Mouse (Mus musculus) midbrain, embryonic 10.5 days (tissue): ENCODE results near the gene Cabp1. TPM values are rescaled to one million over a fixed set of nuclear protein-coding genes. Genes with fewer than 3 reads are reported as not detected.

Source experiments
- DNase-seq: peaks from one replicate; pipeline ENCODE4 v3.0.0-alpha.2; 2017; ENCODE audit warnings: low spot score
- H3K27ac ChIP-seq: fragments of 300-500 bp; sonication (generic); replicated peaks from 2 replicates; pipeline ENCODE4 v1.5.1; 2016; ENCODE audit warnings: mild to moderate bottlenecking
- H3K27me3 ChIP-seq: fragments of 300-500 bp; sonication (generic); 2 replicates; pipeline ENCODE4 v1.6.1; 2016; ENCODE audit warnings: low read depth, mild to moderate bottlenecking; ENCODE audit not compliant: poor library complexity, severe bottlenecking
- H3K36me3 ChIP-seq: fragments of 300-500 bp; sonication (generic); 2 replicates; pipeline ENCODE4 v1.6.1; 2016; ENCODE audit warnings: mild to moderate bottlenecking, moderate library complexity
- H3K4me1 ChIP-seq: fragments of 300-500 bp; sonication (generic); 2 replicates; pipeline ENCODE4 v1.6.1; 2016
- H3K4me3 ChIP-seq: fragments of 300-500 bp; sonication (generic); 2 replicates; pipeline ENCODE4 v1.5.1; 2016; ENCODE audit warnings: mild to moderate bottlenecking, moderate library complexity
- H3K9me3 ChIP-seq: fragments of 300-500 bp; sonication (generic); replicated peaks from 2 replicates; pipeline ENCODE4 v1.6.1; 2016; ENCODE audit warnings: mild to moderate bottlenecking
- WGBS: fragments of 180-500 bp; shearing (Covaris S2); methylation state at CpG from one replicate; pipeline ENCODE4 v1.1.7; 2016; 5-methylcytosine and 5-hydroxymethylcytosine counted together
- polyA plus RNA-seq: library from polyadenylated mRNA; unstranded; fragments of >200 nt; fragmentation: Nextera tagmentation; extraction: Ambion mirVana; gene quantifications from 2 replicates; pipeline ENCODE4 v1.2.1, GENCODE M21; 2016

Cabp1 gene
- polyA plus RNA-seq, 1 experiment from 2014 or later: 1.3 TPM

DNA sequence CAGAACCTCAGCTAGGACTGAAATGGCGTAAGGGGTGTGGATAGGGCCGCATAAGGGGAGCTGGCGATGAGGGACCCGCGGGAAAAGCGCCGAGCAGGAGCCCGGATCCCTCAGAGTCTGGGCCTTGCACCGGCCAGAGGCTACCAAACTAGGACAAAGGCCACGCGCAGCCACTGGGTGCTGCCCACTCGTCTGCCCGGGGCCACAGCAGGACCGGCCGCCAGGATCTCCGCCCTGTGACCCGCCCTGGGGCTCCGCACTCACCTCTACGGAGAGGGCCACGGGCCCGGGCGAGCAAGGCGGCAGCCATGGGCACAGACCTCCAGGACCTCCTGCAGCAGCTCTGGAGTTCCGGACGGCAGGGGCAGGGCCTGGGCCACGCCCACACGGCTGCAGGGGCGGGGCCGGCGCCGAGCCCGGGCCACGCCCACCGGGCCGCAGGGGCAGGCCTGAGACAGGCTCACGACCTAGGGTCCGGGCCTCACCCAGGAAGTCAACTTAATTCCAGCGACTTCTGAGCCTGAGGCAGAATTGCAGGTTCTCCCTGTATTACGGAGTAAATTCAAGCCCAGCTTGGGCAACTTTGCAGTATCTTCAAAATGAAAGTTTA, 75.1 kb downstream of the Cabp1 start, which contains the start of gene Acads:
TSS of gene Acads (minus strand) at position 386 of the 610 bp plus-strand sequence.
- peak within 1 kb of the TSS; percentile 89 for H3K4me3 ChIP-seq
- DNase-seq: peak; percentile 88
- H3K27me3 ChIP-seq: no peaks in the 10 kb centered on the region
- H3K36me3 ChIP-seq: peaks cover 58% of the 10 kb centered on the region
- peak within 1 kb of the TSS; percentile 93 for H3K27ac ChIP-seq
- under 1% methylated on average over 39 of the region's 39 CpGs for WGBS
- no peaks in the 10 kb centered on the region for H3K9me3 ChIP-seq
- H3K4me1 ChIP-seq: peaks cover 14% of the 10 kb centered on the region

Other genes with a start within 250 kb of the Cabp1 start
- gene Hnf1a, start 223.3 kb downstream of the Cabp1 start, polyA plus RNA-seq: 0.06 TPM in 1 of 2 replicates, not detected in the other
- gene Sppl3, start 183.2 kb downstream of the Cabp1 start, polyA plus RNA-seq: 11.5 and 12.0 TPM in 2 replicates
- gene Gm10401, start 96.1 kb downstream of the Cabp1 start, polyA plus RNA-seq: 23.5 and 25.4 TPM in 2 replicates
- gene Acads, start 75.0 kb downstream of the Cabp1 start, polyA plus RNA-seq: 60.0 and 65.2 TPM in 2 replicates
- 66.7 and 68.7 TPM in 2 replicates for gene Unc119b, start 59.4 kb downstream of the Cabp1 start, polyA plus RNA-seq
- gene Mlec, start 36.2 kb downstream of the Cabp1 start, polyA plus RNA-seq: 56.5 and 69.5 TPM in 2 replicates
- gene Pop5, start 41.5 kb upstream of the Cabp1 start, polyA plus RNA-seq: 104 and 113 TPM in 2 replicates
- gene Rnf10, start 78.5 kb upstream of the Cabp1 start, polyA plus RNA-seq: 133 and 134 TPM in 2 replicates
- gene Coq5, start 85.3 kb upstream of the Cabp1 start, polyA plus RNA-seq: 57.3 and 61.1 TPM in 2 replicates
- gene Dynll1, start 106.6 kb upstream of the Cabp1 start, polyA plus RNA-seq: 1,606 and 1,767 TPM in 2 replicates
- gene Srsf9, start 132.8 kb upstream of the Cabp1 start, polyA plus RNA-seq: 396 and 421 TPM in 2 replicates
- gene Gatc, start 146.8 kb upstream of the Cabp1 start, polyA plus RNA-seq: 36.9 and 41.3 TPM in 2 replicates
- gene Triap1, start 146.8 kb upstream of the Cabp1 start, polyA plus RNA-seq: 56.4 and 60.8 TPM in 2 replicates
- gene Cox6a1, start 154.6 kb upstream of the Cabp1 start, polyA plus RNA-seq: 861 and 874 TPM in 2 replicates
- 190 and 232 TPM in 2 replicates for gene Msi1, start 235.2 kb upstream of the Cabp1 start, polyA plus RNA-seq